Mouse (Mus musculus): ENCODE data around the gene Scnn1a.
"Not testable (repeated sequence)": the region's sequence is repeated elsewhere in the genome, so short reads cannot be mapped to it uniquely, and the experiment has no call there.

Gene Scnn1a

DNA sequence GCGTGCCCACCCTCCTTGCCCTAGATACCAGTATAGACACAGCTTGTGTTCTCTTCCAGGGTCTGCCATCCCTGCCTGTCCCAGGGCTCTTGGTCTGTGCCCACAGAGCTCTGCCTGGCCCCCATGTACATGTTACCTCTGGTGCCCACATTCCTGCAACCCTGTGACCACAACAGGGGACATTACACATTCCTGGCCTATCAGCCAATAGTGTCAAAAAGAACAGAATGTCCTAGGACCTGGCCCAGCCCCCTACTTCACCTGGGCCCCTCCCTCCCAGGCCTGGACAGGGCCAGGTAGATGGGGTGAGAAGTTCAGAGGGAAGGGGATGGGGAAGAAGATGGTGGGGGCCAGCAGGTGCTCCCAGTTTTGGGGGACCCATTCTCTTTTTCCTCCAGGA is at the start of gene Scnn1a:
Scnn1a (plus strand) TSS at position 337 of the 400 bp plus-strand sequence.
- DNase-seq (ENCODE audit: extremely low read depth, low read depth): no peak

DNA sequence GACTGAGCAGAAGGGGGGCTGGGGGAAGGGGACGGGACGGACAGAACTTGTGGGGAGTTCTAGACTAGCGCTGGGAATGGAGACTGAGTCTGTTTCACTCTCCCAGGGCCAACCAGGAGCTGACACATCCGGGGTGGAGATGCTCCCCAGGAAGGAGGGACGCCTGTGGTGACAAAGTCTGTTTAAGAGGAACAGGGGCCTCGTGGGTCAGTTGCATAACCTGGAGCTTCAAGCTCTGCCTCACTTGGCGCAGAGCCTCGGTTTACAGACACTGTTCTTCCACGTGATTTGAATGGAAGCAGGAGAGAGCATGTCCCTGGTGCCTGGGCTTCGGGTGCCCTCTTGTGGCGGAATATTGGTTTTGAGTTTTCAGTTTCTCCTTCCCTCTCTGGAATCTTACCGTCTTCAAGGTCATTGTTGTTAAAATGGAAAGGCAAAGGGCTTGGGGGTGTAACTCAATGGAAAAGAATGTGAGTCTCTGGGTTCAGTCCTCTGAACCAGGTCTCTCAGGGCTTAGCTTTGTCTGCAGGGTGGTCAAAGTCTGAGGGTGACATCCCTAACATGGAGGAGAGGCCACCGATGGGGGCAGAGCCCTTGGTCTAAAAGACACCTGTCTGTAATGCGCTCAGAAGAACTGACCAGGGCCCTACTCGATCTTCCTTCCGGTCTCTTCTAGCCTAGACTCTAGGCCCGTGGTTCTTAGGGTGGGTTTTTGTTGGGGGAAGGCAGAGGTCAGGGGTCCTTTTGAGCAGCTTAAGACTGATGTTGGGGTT is 48.8 kb upstream of the Scnn1a start:
- peak; percentile 92 for DNase-seq (ENCODE audit: extremely low read depth, low read depth)

DNA sequence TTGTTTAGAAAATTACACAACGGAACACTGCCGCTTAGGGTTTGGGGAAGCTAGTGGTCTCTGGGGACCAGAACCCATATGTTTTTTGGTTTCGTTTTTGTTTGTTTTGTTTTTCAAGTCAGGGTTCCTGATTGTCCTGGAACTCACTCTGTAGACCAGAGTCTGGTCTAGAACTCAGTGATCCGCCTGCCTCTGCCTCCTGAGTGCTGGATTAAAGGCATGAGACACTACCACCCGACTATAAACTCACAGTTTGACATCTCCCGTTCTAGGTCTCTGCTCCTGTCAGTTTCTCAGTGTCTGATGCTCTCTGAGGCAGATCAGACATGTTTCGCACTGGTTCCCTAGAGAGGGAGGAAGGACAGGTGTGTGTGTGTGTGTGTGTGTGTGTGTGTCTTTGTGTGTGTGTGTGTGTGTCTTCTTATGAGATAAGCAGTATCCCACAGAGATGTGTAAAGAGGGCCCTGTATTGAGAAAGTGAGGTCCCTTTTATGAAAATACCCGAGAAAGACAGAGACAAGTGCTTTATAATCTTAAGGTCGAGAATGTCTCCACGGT is 48.2 kb upstream of the Scnn1a start:
- DNase-seq (ENCODE audit: extremely low read depth, low read depth): no peak

DNA sequence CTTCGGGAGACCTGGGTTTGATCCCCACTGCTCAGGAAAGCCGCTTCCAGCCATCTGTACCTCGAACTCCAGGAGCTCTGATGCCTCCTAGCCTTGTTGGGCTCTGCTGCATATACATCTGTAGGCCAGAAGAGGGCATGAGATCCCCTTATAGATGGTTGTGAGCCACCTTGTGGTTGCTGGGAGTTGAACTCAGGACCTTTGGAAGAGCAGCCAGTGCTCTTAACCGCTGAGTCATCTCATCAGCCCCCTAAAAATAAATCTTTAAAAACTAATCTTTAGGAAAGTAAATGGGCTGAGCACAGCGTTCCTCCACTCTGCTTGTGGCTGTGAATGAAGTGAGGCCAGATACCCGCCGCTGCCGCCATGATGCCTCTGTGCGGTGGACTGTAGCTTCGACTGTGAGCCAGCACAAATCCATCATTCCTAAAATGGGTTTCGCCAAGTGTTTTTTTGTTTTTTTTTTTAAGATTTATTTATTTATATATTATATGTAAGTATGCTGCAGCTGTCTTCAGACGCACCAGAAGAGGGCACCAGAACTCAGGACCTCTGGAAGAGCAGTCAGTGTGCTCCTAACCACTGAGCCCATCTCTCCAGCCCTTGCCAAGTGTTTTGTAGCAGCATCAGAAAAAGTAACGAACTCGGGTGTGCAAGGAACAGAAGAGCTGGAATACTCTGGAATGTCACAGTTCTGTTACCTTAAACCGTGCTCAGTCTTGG is 45.5 kb upstream of the Scnn1a start:
- peak; percentile 42 for DNase-seq (ENCODE audit: extremely low read depth, low read depth)

DNA sequence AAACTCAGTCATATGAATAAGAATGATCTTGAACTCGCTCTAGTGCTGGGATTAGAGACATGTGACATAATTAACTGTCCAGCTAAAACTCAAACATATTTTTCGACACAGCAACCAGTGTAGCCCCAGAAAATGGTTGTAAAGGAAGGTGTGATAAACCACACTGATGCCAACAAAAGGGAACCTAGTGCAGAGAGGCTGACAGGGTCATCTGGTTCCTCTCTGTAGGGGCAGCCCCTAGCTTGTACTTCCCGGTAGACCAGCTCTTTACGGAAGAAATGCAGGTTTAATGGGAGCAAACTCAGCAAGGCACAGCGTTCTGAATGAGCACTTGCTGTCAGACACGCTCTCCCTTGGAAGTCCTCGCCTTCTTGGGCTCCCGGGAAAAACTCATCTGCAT is 40.7 kb upstream of the Scnn1a start:
- DNase-seq (ENCODE audit: extremely low read depth, low read depth): no peak

DNA sequence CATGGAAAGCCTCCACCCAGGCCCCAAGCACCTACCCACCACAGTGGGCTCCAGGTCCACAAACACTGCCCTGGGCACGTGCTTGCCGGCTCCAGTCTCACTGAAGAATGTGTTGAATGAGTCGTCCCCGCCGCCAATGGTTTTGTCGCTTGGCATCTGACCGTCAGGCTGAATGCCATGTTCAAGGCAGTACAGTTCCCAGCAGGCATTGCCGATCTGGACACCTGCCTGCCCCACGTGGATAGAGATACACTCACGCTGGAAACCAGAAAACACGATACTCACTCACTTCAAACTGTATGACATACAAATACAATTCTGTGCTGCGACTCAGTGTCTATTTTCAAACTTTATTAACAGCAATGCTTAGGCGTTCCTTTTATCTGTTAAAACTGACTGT is 37.7 kb upstream of the Scnn1a start:
- DNase-seq (ENCODE audit: extremely low read depth, low read depth): not testable (repeated sequence)

DNA sequence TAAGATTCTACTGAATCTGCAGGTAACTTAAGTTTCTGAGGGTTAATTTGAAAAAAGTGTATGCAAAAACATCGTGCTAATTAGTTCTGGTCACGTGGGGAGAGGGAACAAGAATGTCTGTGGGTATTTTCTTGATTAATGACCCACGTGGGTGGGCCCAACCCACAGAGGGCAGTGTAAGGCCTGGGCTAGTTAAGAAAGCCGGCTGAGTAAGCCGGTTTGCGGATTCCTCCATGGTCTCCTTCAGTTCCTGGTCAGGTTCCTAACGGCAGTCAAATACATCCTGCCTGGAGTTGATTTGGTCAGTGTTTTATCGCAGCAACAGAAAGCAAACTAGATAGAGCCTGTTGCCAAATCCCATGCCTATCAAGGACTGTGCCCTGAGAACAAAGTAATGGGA is 36.2 kb upstream of the Scnn1a start:
- no peak for DNase-seq (ENCODE audit: extremely low read depth, low read depth)

DNA sequence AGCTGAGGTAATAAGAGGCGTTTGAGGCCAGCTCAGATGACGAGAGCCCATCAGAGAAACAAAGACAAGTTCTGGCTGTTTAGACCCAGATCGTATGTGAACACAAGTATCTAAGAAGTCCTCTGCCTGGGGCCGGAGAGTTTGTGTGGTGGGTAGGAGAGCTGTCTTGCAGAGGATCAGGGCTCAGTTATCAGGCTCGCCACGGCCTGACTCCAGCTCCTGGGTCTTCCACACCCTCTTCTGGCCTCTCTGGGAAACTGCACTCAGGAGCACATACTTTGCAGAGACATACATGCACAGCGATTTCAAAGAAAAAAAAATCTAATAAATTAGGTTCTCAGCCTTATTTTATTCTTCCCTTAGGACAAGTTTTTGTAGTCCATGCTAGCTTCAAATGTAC is 35.7 kb upstream of the Scnn1a start:
- no peak for DNase-seq (ENCODE audit: extremely low read depth, low read depth)

DNA sequence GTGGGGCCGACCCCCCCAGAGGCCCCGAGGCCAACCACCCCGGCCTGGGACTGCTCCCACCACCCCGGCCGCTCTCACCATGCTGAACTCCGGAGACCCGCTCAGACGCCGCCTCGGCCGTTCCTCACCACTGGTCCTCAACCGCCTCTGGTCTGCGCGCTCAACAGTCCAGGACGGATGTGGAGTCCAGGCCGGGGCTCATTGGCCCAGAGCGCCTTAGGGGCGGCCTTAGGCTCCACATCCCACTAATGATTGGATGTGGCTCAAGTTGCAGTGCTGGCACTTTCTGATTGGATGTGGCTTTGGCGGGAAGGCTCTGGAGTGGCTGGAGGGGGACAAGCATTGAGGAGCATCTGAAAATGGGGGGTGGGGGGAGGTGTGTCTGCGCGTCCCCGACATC is 34.6 kb upstream of the Scnn1a start, which contains the start of gene Tuba3a:
Tuba3a (minus strand) TSS at position 153 of the 400 bp plus-strand sequence.
- DNase-seq (ENCODE audit: extremely low read depth, low read depth): no peak

DNA sequence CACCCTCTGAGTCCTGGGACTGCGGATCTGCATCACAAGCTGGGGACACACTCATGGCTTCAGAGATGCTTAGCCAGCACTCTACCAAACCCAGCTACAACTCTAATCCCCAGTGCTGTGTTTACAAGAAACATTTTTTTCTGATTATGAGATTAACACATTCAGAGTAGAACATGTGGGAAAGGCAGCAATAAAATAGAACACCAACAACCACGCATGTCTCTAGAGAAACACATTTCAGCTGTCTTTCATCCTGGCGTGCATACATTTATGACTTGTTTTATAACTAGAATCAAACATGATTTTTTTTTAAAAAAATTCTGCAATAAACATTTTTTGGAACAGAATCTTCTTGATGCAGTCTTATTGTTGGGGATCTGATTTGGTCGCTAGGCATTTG is 33.5 kb upstream of the Scnn1a start:
- DNase-seq (ENCODE audit: extremely low read depth, low read depth): no peak

DNA sequence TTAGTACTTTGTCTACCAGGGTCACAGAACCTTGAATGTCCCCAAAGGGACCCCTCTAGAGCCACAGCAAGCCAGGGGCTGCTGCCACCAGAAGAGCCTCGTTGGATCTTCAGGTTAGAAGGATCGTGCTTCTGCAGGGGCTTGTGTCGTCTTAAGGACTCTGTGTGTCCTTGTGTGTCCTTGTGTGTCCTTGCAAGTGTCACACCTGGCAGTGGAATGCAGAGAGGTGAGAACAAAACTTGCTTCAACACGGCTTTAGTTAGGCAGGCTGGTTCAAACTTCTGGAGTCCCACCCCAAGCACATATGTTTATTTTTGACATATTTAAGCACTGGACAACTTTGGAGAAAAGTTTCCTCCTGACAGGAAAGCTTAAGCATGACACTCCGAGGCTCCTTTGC is 31.7 kb upstream of the Scnn1a start:
- no peak for DNase-seq (ENCODE audit: extremely low read depth, low read depth)

DNA sequence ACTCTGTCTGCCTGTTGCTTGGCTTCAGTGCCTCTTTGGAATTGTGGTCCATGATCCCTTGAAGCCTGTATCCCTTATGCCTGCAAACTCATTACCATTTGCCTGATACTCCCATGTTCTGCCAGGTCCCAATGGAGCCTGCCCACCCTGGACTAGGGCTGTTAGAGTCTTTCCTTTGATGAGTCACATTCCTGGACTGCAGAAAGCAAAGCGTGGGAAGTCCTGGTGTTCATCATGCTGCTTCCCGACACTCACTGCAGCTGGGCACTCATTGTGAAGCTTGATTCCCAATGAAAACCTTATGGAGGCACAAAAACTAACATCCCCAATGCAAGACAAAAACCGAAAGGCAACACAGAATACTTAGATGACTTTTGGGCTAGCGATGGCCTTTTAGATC is 29.1 kb upstream of the Scnn1a start:
- no peak for DNase-seq (ENCODE audit: extremely low read depth, low read depth)

DNA sequence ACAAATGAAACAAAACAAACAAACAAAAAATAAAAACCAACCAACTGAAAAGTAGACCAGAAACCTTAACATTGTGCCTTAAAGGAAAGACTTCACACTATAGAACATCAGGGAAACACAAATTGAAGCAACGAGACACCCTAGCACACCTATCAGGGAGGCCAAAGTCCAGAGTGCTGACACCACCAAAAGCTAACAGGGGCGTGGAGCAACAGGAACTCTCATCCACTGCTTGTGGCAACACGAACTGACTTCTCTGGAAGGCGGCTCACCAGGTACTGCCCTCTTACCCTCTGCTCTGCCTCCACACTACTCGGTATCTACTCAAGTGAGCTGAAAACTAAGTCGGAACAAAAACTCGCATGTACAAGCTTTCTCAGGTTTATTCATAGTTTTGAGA is 28.2 kb upstream of the Scnn1a start:
- DNase-seq (ENCODE audit: extremely low read depth, low read depth): no peak

DNA sequence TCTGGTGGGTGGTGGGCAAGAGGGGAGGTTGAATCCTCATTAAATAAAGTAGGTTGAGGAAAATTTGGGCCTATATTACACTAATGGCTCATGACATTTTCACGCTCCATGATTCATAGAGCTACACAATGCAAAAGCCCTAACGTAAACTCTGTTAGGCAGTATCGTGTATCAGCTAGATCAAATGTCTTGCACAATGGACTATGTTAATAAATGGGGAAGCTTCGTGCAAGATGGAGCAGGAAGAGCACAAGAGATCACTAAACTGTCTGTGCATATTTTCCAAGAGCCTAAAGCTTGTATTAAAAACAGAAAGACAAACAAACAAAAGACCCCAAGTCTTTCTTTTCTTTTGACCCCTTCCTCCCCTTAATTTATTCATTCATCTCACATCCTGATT is 26.4 kb upstream of the Scnn1a start:
- no peak for DNase-seq (ENCODE audit: extremely low read depth, low read depth)

DNA sequence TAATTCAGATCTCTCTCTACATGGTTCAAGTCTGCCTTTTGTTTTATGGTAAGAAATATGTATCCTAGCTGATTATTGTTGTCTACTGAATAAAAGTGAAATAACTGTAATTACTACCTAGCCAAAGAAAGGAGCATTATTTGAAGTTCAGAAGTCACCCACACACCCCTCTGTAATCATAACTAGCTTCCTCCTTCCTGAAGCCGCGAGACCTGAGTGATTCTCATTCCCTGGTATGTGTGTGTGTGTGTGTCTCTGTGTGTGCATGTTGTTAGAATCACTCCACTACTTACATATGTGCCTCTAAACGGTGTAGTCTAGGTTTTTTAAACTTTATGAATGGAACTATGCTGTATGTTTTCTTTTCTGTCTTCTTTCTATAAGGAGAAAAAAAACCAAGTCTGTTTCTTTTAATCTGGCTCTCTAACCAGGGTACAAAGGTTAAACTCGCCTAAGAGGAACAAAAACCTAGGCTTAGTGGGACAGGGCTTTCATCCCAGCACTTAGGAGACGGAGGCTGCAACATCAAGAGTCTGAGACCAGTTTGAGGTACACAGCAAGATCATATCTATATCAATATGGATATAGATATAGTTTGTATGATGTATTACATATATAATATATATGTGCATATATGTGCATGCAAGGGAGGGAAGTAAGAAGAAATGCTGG is 23.2 kb upstream of the Scnn1a start:
- no peak for DNase-seq (ENCODE audit: extremely low read depth, low read depth)

DNA sequence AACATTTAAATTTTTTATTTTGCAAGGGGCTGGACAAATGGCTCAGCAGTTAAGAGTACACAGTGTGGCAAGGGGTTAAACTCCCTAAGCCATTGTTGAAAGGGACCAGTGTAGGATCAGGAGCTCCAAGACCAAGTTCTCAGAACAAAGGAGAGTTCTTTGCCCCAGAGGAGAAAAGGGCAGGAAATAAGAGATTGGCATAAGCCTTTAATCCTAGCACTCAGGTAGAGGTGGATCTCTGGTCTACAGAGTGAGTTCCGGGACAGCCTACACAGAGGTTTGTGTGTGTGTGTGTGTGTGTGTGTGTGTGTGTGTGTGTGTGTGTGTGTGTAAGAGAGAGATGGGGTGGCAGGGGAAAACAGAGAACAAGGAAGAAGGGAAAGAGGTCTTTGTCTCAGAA is 19.5 kb upstream of the Scnn1a start:
- no peak for DNase-seq (ENCODE audit: extremely low read depth, low read depth)

DNA sequence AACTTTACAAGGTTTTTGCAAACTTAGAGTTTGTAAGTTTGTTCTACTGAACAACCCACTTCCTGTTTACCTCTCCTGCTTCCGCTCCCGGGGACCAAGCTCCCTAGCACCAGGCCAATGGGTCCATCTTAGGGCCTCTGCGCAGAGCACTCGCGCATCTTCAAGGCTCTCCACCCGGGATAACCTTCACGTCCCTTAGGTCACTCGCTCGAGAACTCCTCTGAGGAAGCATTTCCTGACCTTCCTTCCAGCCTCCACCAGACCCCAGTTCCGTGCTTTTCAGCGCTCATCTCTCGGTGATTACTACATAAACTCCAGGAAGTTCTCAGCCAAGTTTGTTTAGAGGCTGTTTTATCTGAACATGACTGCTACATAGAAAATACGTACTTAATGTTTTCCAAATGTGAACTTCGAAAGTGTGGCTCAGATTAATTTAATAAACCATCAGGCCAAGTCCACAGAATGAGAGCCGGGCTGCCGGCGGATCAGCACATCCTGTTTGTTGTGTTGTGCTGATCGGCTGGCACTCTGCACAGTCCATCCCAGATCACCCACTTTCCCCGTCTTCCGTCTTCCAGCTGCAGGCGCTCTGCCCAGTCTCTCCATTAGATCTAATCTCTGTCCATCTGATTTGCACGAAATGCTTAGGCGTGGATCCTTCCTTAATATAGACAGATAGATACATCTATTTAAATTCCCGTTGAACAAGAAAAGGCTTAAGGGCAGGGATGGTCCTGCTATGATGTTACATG is 18.1 kb upstream of the Scnn1a start:
- DNase-seq (ENCODE audit: extremely low read depth, low read depth): no peak

DNA sequence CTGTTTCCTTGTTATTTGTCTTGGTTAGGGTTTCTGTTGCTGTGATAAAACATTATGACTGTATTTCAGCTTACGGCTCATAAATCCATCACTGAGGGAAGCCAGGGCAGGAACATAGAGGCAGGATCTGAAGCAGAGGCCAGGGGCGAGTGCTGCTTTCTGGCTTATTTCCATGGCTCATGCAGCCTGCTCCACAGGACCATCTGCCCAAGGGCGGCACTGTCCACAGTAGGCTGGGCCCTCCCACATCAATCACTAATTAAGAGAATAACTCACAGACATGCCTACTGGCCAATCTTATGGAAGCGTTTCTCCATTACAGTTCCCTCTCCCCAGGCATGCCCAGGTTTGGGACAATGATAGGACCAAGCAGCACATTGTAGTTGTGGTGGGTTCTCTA is 17.2 kb upstream of the Scnn1a start:
- no peak for DNase-seq (ENCODE audit: extremely low read depth, low read depth)

DNA sequence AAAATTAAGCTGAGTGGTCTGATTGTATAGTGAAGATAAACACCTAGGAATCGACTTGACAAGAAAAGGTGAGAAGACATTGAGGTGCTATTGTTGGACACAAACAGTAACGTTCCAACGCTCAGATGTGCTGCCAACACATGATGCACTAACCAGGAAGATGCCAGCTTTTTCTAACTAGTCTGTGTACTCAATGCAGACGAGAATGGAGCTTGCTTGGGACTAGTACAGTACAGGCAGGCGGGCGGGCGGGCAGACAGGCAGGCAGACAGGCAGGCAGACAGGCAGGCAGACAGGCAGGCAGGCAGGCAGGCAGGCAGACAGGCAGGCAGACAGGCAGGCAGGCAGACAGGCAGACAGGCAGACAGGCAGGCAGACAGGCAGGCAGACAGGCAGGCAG is 16.1 kb upstream of the Scnn1a start:
- not testable (repeated sequence) for DNase-seq (ENCODE audit: extremely low read depth, low read depth)

DNA sequence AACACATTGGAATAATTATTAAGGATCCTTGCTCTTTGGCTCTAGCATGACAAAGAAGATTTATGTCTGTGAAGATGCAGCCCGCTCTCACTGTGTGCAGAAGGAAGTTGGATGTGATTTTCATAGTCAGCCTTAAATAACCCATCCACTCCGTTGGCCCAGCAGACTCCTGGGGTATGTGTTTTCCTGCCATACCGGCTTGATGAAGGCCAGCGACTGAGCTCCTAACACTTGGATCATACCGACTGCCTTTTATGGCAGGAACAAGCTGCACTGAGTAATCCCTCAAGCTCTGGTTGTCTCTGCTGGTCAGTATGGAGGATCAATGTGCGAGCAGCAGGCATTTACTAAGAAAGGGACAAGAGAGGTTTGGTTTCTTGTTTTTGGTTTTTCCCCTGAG is 15.0 kb upstream of the Scnn1a start:
- DNase-seq (ENCODE audit: extremely low read depth, low read depth): no peak

DNA sequence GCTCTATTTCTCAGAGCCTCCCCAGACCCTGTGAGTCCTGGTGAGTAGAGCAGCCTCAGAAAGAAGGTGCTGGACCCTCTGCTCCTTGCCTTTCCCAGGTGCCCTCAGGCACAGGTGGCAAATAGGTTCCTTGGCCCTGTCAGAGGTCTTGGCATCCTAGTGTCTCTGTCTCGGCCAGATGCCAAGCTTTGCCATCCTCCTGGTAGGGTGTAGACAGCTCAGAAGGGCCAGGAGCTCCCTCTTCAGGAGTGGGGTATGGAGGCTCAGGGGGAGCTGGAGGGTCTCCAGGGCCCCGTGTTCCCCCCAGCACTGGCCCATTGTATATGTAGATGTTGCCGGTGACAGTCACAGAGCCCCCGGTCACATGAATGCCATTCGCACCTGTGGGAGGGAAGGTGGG is 13.4 kb upstream of the Scnn1a start:
- no peak for DNase-seq (ENCODE audit: extremely low read depth, low read depth)
